Mouse (Mus musculus) bone marrow, adult 2 months (tissue): ENCODE results near the gene Spocd1.

Experiments
- CTCF ChIP-seq: fragments of 200-500 bp; IDR thresholded peaks from 2 replicates; pipeline ENCODE4 v1.5.1; 2011; ENCODE audit warnings: low read length, control low read depth; ENCODE audit not compliant: control insufficient read depth, insufficient read depth
- POLR2A ChIP-seq: fragments of 200-500 bp; IDR thresholded peaks from 2 replicates; pipeline ENCODE4 v1.6.1; 2011; ENCODE audit warnings: low read depth, mild to moderate bottlenecking, control low read depth, low read length, borderline replicate concordance; ENCODE audit not compliant: control insufficient read depth

DNA sequence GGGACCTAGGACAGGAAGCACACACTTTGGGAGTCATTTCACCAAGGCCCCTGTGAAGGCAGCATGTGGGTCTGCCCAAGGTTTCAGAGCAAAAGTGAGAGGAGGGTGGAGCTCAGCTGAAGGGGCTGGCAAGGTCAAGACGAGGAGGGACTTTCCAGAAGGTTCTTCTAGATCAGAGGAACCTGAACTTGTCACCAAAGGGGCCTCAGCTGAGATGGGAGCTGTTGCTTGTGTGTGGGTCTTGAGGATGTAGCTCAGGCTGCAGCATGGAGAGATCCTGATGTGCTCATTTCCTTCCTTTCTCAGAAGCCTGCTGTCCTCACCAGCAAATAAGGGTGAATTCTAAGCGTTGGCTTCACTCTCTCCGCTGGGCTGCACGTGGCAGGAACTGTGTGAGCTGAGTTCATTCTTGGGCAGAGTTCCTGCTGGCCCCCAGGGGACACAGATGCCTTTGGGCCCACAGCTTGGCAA lies 19.8 kb upstream of the Spocd1 start:
- TF ChIP-seq POLR2A (0 out of 2 replicates have a peak, but pooled peaks have one; percentile 7), CTCF (no peak)
